Mouse (Mus musculus) embryonic fibroblast, embryonic 13.5 days (primary cell): ENCODE measurements at regions not wholly inside any gene's neighbourhood (a gene's known extent, or its start where the extent isn't known, plus 50 kb on each side); places are given as distances from the start of the nearest gene placed in this dataset.

Experiments used
- H3K27ac ChIP-seq: 2 replicates; pipeline ENCODE4 v1.5.1; 2012; ENCODE audit warnings: low read length, control low read depth, inconsistent platforms; ENCODE audit not compliant: insufficient read depth
- H3K4me1 ChIP-seq: 2 replicates; pipeline ENCODE4 v1.6.1; 2011; ENCODE audit warnings: low read length; ENCODE audit not compliant: control insufficient read depth, insufficient read depth
- H3K4me3 ChIP-seq: 2 replicates; pipeline ENCODE4 v1.5.1; 2011; ENCODE audit warnings: mild to moderate bottlenecking, control low read depth, low read length; ENCODE audit not compliant: insufficient read depth
- CTCF ChIP-seq: IDR thresholded peaks from 2 replicates; pipeline ENCODE4 v1.5.1; 2011; ENCODE audit warnings: mild to moderate bottlenecking, control low read depth, low read length, moderate library complexity, borderline replicate concordance; ENCODE audit not compliant: insufficient read depth
- POLR2A ChIP-seq: IDR thresholded peaks from 2 replicates; pipeline ENCODE4 v1.6.1; 2011; ENCODE audit warnings: low read depth, mild to moderate bottlenecking, control low read depth, low read length, moderate library complexity

- TF ChIP-seq POLR2A (no peak), CTCF (no peak)
- H3K27ac ChIP-seq, result no peak overlapping the region
- H3K4me1 ChIP-seq, result no peaks in the 10 kb centered on the region
- no peak overlapping the region for H3K4me3 ChIP-seq
Observed at GRCm38 (mm10) chr13:29023486-29023885, 70.0 kb upstream of the Sox4 start.

- Histone ChIP-seq H3K4me1 (no peaks in the 10 kb centered on the region), H3K27ac (no peak overlapping the region), H3K4me3 (no peak overlapping the region)
- TF ChIP-seq POLR2A (no peak), CTCF (no peak)
Observed at GRCm38 (mm10) chr13:29019839-29020238, 66.3 kb upstream of the Sox4 start.

GRCm38 (mm10) chr13:29016145-29016651 is 62.7 kb upstream of the Sox4 start:
- Histone ChIP-seq H3K4me1 (no peaks in the 10 kb centered on the region), H3K4me3 (no peak overlapping the region), H3K27ac (no peak overlapping the region)
- TF ChIP-seq POLR2A (no peak), CTCF (no peak)

GRCm38 (mm10) chr13:29015605-29015994 is 62.1 kb upstream of the Sox4 start:
- Histone ChIP-seq H3K4me3 (no peak overlapping the region), H3K27ac (no peak overlapping the region), H3K4me1 (no peaks in the 10 kb centered on the region)
- TF ChIP-seq CTCF (no peak), POLR2A (no peak)

GRCm38 (mm10) chr13:29014827-29015604 is 61.5 kb upstream of the Sox4 start:
- TF ChIP-seq POLR2A (no peak), CTCF (no peak)

GRCm38 (mm10) chr13:29014066-29014826 is 60.7 kb upstream of the Sox4 start:
- H3K4me3 ChIP-seq, result no peak overlapping the region
- TF ChIP-seq POLR2A (no peak), CTCF (no peak)
- H3K27ac ChIP-seq, result no peak overlapping the region
- H3K4me1 ChIP-seq, result no peaks in the 10 kb centered on the region

More at GRCm38 (mm10) chr13:29014827-29015604, 61.5 kb upstream of the Sox4 start:
- Histone ChIP-seq H3K27ac (no peak overlapping the region), H3K4me1 (no peaks in the 10 kb centered on the region), H3K4me3 (no peak overlapping the region)

GRCm38 (mm10) chr13:29006467-29006866 is 53.0 kb upstream of the Sox4 start:
- H3K4me3 ChIP-seq, result no peak overlapping the region
- no peaks in the 10 kb centered on the region for H3K4me1 ChIP-seq
- TF ChIP-seq POLR2A (no peak), CTCF (no peak)
- H3K27ac ChIP-seq, result no peak overlapping the region
